Mouse (Mus musculus): ENCODE data around the gene Prkag1. TPM values are rescaled to one million over a fixed set of nuclear protein-coding genes. Genes with fewer than 3 reads are reported as not detected.
A peak's percentile ranks its signal among the peaks of the same experiment; 100 is the strongest.
"Not testable (repeated sequence)": the region's sequence is repeated elsewhere in the genome, so short reads cannot be mapped to it uniquely, and the experiment has no call there.

Prkag1 gene
- polyA plus RNA-seq, 1 experiment from 2014 or later: 72.1 TPM

DNA sequence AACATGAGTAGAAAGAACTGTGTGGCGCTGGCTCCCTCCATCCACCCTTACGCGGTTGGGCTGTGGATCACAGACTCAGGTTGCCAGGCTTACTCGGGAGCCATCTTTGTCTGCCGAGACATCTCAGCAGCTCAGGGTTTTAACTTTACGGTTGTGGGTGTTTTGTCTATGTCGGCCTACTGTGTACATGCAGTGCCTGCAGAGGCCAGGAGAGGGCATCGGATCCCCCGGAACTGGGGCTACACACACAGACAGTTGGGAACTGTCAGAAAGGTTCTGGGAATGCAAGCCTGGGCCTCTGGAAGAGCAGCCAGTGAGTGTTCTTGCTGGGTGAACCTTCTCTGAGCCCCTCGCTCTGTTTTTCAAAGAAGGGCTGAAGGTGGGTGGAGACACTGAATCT lies 9.9 kb downstream of the Prkag1 start:
- peaks cover 14% of the 10 kb centered on the region; the same call in 1 of the 2 replicates for H3K36me3 ChIP-seq (ENCODE audit: control insufficient read depth, insufficient read depth, low read length)
- no peak for ATAC-seq (replicated peaks; ENCODE audit: insufficient number of reproducible peaks, low FRiP score, low TSS enrichment)
- no peaks in the 10 kb centered on the region for H3K27me3 ChIP-seq (ENCODE audit: control insufficient read depth, insufficient read depth, low read length)
- no peak overlapping the region for H3K9ac ChIP-seq (ENCODE audit: low read depth, low read length)
- H3K4me1 ChIP-seq (ENCODE audit: control insufficient read depth, insufficient read depth, low read length): peaks cover 8% of the 10 kb centered on the region
- no peak overlapping the region for H3K27ac ChIP-seq (ENCODE audit: low read depth, low read length)
- H3K9me3 ChIP-seq (replicated peaks; ENCODE audit: control insufficient read depth, low read length): no peaks in the 10 kb centered on the region
- no peak overlapping the region for H3K4me3 ChIP-seq (ENCODE audit: low read depth, low read length)
- 34% methylated on average over 10 of the region's 10 CpGs for WGBS (ENCODE audit: insufficient replicate concordance)
- no peak overlapping the region for H3K4me2 ChIP-seq

DNA sequence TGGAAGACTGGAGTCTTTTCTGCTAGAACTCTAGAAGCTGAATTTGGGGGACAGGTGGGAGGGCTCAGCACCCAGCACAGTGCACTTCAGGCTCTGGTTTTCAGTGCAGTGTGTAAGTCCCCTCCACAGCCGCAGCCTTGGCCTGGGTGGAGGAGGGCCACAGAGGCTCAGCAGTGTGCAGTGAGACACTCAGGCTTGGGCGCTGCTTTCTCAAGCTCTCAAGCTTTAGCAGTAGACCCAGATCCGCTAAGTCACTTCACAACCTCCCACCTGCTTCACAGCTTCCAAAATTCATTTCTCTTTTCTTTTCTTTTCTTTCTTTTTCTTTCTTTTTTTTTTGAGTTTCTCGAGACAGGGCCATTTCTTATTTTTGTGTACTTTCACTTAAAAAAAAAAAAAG lies 10.4 kb downstream of the Prkag1 start:
- Histone ChIP-seq H3K27ac (ENCODE audit: low read depth, low read length) (0 out of 2 replicates have a peak overlapping the region, but pooled peaks have one; percentile 3), H3K36me3 (ENCODE audit: control insufficient read depth, insufficient read depth, low read length) (peaks cover 14% of the 10 kb centered on the region; the same call in 1 of the 2 replicates), H3K9ac (ENCODE audit: low read depth, low read length) (no peak overlapping the region), H3K4me3 (ENCODE audit: low read depth, low read length) (no peak overlapping the region), H3K27me3 (ENCODE audit: control insufficient read depth, insufficient read depth, low read length) (no peaks in the 10 kb centered on the region), H3K4me2 (no peak overlapping the region), H3K4me1 (ENCODE audit: control insufficient read depth, insufficient read depth, low read length) (peaks cover 8% of the 10 kb centered on the region), H3K9me3 (replicated peaks; ENCODE audit: control insufficient read depth, low read length) (no peaks in the 10 kb centered on the region)
- no peak for ATAC-seq (replicated peaks; ENCODE audit: insufficient number of reproducible peaks, low FRiP score, low TSS enrichment)
- 74% methylated on average over 4 of the region's 4 CpGs for WGBS (ENCODE audit: insufficient replicate concordance)

- Histone ChIP-seq H3K4me1 (ENCODE audit: control insufficient read depth, insufficient read depth, low read length) (peaks cover 8% of the 10 kb centered on the region), H3K4me3 (ENCODE audit: low read depth, low read length) (no peak overlapping the region), H3K27ac (ENCODE audit: low read depth, low read length) (no peak overlapping the region), H3K4me2 (no peak overlapping the region), H3K9ac (ENCODE audit: low read depth, low read length) (no peak overlapping the region), H3K36me3 (ENCODE audit: control insufficient read depth, insufficient read depth, low read length) (peaks cover 19% of the 10 kb centered on the region), H3K27me3 (ENCODE audit: control insufficient read depth, insufficient read depth, low read length) (no peaks in the 10 kb centered on the region), H3K9me3 (replicated peaks; ENCODE audit: control insufficient read depth, low read length) (no peaks in the 10 kb centered on the region)
- WGBS (ENCODE audit: insufficient replicate concordance): 89% methylated on average over 7 of the region's 7 CpGs
- ATAC-seq (replicated peaks; ENCODE audit: insufficient number of reproducible peaks, low FRiP score, low TSS enrichment): no peak
Measured at GRCm38 (mm10) chr15:98818171-98818570, 13.2 kb downstream of the Prkag1 start.

DNA sequence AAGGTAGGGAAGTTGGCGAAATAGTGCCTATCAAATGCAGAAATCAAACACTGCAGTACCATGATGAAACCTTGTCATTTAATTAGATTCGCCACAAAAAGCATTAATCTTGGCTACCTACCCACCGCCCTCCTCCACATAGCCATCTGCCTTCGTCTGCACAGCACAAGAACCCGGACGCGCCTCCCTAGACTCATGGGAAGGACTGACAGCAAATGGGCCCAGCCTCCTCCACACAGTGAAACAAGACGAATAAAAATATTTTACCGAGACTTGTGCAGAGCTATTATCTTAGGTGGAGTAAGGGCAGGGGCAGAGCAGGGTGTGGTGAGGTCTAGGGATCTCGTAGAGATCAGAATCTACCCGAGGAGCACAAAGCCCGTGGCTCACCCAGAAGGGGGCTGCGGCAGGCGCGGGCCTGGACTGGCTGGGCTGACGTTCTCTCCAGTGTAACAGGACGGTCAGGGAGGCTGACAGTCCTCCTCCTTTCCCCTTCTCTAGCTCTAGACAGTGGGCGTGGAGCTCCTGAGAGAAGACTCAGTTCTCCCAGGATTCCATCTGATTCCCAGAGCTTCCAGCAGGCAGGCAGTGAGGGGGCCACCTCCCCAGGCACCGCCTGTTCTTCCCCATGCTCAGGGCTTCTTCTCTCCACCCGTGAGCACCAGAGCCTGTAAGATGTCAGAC lies 18.4 kb downstream of the Prkag1 start:
- Histone ChIP-seq H3K4me1 (ENCODE audit: control insufficient read depth, insufficient read depth, low read length) (peaks cover 16% of the 10 kb centered on the region), H3K27me3 (ENCODE audit: control insufficient read depth, insufficient read depth, low read length) (peaks cover 22% of the 10 kb centered on the region), H3K9me3 (replicated peaks; ENCODE audit: control insufficient read depth, low read length) (no peaks in the 10 kb centered on the region), H3K27ac (ENCODE audit: low read depth, low read length) (no peak overlapping the region), H3K36me3 (ENCODE audit: control insufficient read depth, insufficient read depth, low read length) (peaks cover 27% of the 10 kb centered on the region), H3K4me2 (no peak overlapping the region), H3K4me3 (ENCODE audit: low read depth, low read length) (no peak overlapping the region), H3K9ac (ENCODE audit: low read depth, low read length) (no peak overlapping the region)
- no peak for ATAC-seq (replicated peaks; ENCODE audit: insufficient number of reproducible peaks, low FRiP score, low TSS enrichment)
- 81% methylated on average over 20 of the region's 20 CpGs for WGBS (ENCODE audit: insufficient replicate concordance)

DNA sequence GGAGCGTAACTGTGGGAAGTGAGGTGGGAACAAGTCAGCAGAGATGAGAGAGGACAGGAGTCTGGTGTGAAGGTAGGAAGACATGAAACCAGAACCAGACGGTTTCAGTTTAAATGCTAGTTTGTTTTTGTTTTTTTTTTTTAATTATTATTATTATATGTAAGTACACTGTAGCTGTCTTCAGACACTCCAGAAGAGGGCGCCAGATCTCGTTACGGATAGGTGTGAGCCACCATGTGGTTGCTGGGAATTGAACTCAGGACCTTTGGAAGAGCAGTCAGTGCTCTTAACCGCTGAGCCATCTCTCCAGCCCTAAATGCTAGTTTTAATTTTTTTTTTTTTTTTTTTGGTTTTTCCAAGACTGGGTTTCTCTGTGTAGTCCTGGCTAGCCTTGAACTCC lies 21.1 kb downstream of the Prkag1 start:
- 74% methylated on average over 6 of the region's 6 CpGs for WGBS (ENCODE audit: insufficient replicate concordance)
- Histone ChIP-seq H3K4me1 (ENCODE audit: control insufficient read depth, insufficient read depth, low read length) (peaks cover 38% of the 10 kb centered on the region), H3K36me3 (ENCODE audit: control insufficient read depth, insufficient read depth, low read length) (peaks cover 24% of the 10 kb centered on the region), H3K27me3 (ENCODE audit: control insufficient read depth, insufficient read depth, low read length) (peaks cover 49% of the 10 kb centered on the region)
- not testable (repeated sequence) for H3K4me3 ChIP-seq (ENCODE audit: low read depth, low read length); H3K27ac ChIP-seq (ENCODE audit: low read depth, low read length); ATAC-seq (replicated peaks; ENCODE audit: insufficient number of reproducible peaks, low FRiP score, low TSS enrichment); H3K9ac ChIP-seq (ENCODE audit: low read depth, low read length); H3K9me3 ChIP-seq (replicated peaks; ENCODE audit: control insufficient read depth, low read length); H3K4me2 ChIP-seq

GRCm38 (mm10) chr15:98809390-98809789 lies 21.9 kb downstream of the Prkag1 start, which contains the start of gene Ddn:
Gene Ddn, minus strand, starts transcription at chr15:98809490.
- Histone ChIP-seq H3K9ac (ENCODE audit: low read depth, low read length) (no peak within 1 kb of the TSS), H3K4me2 (peak within 1 kb of the TSS; percentile 74), H3K4me3 (ENCODE audit: low read depth, low read length) (peak within 1 kb of the TSS; percentile 41), H3K9me3 (replicated peaks; ENCODE audit: control insufficient read depth, low read length) (no peaks in the 10 kb centered on the region), H3K27ac (ENCODE audit: low read depth, low read length) (no peak within 1 kb of the TSS), H3K4me1 (ENCODE audit: control insufficient read depth, insufficient read depth, low read length) (peaks cover 42% of the 10 kb centered on the region), H3K36me3 (ENCODE audit: control insufficient read depth, insufficient read depth, low read length) (peaks cover 19% of the 10 kb centered on the region), H3K27me3 (ENCODE audit: control insufficient read depth, insufficient read depth, low read length) (peaks cover 57% of the 10 kb centered on the region)
- WGBS (ENCODE audit: insufficient replicate concordance): 32% methylated on average over 3 of the region's 3 CpGs
- ATAC-seq (replicated peaks; ENCODE audit: insufficient number of reproducible peaks, low FRiP score, low TSS enrichment): no peak

- no peak overlapping the region for H3K27ac ChIP-seq (ENCODE audit: low read depth, low read length)
- peaks cover 64% of the 10 kb centered on the region for H3K27me3 ChIP-seq (ENCODE audit: control insufficient read depth, insufficient read depth, low read length)
- peaks cover 44% of the 10 kb centered on the region for H3K4me1 ChIP-seq (ENCODE audit: control insufficient read depth, insufficient read depth, low read length)
- no peak overlapping the region for H3K9ac ChIP-seq (ENCODE audit: low read depth, low read length)
- H3K36me3 ChIP-seq (ENCODE audit: control insufficient read depth, insufficient read depth, low read length): peaks cover 13% of the 10 kb centered on the region
- H3K9me3 ChIP-seq (replicated peaks; ENCODE audit: control insufficient read depth, low read length): no peaks in the 10 kb centered on the region
- peak overlapping the region; percentile 41 for H3K4me3 ChIP-seq (ENCODE audit: low read depth, low read length)
- peak overlapping the region; percentile 74 for H3K4me2 ChIP-seq
- ATAC-seq (replicated peaks; ENCODE audit: insufficient number of reproducible peaks, low FRiP score, low TSS enrichment): no peak
- 8% methylated on average over 6 of the region's 6 CpGs for WGBS (ENCODE audit: insufficient replicate concordance)
Measured at GRCm38 (mm10) chr15:98808651-98809134, 22.6 kb downstream of the Prkag1 start.

GRCm38 (mm10) chr15:98807895-98808650 lies 23.2 kb downstream of the Prkag1 start:
- WGBS (ENCODE audit: insufficient replicate concordance): 2% methylated on average over 25 of the region's 34 CpGs
- Histone ChIP-seq H3K27me3 (ENCODE audit: control insufficient read depth, insufficient read depth, low read length) (peaks cover 70% of the 10 kb centered on the region), H3K4me1 (ENCODE audit: control insufficient read depth, insufficient read depth, low read length) (peaks cover 48% of the 10 kb centered on the region), H3K9ac (ENCODE audit: low read depth, low read length) (no peak overlapping the region), H3K4me2 (peak overlapping the region; percentile 74), H3K9me3 (replicated peaks; ENCODE audit: control insufficient read depth, low read length) (no peaks in the 10 kb centered on the region), H3K4me3 (ENCODE audit: low read depth, low read length) (peak overlapping the region; percentile 41), H3K27ac (ENCODE audit: low read depth, low read length) (no peak overlapping the region), H3K36me3 (ENCODE audit: control insufficient read depth, insufficient read depth, low read length) (peaks cover 9% of the 10 kb centered on the region)
- ATAC-seq (replicated peaks; ENCODE audit: insufficient number of reproducible peaks, low FRiP score, low TSS enrichment): peak; percentile 20; the same call in 1 of the 2 replicates
